14 mouse cellular contexts compared by ENCODE assay signal in the genomic region with DNA sequence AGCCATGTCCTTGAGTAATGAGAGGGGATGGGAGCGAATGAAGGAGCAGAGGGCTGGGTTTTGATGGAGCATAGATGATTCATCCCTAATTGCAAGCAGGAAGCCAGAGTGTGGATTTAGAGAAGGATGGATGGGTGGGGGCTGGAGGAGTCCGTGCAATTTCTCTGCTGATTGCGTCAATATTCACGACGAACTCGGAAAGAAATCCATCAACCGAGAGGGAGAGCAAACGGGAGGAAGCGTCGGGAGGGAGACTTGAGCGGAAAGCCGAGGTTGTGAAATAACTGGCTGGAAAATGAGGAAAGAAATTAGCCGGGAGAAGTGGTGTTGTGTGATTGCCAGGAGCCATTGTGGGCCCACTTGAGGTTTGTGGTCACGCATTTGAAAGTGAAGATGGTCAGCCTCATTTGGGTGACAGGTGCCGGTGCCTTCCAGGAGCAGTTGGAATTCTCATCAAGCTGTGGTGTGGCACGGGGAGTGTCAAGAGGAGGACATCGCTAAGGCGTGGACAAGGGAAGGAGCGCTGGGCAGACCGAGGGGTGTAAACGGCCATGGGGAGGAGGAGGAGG. TPM values are rescaled to one million over a fixed set of nuclear protein-coding genes. Genes with fewer than 3 reads are reported as not detected.
DNase-seq lines count a peak whose midpoint lies in the region; ATAC-seq and TF ChIP-seq lines count a peak whose summit lies in the region.
"Had no signal": no experiment of that assay in that cellular context is flagged by ENCODE, and none has a peak within 500 bp of the region (broad histone marks: within the 10 kb centered on the region; RNA-seq: fewer than 3 reads in every experiment).

No protein-coding gene starts in this region.

- no peak overlapping the region for H3K4me2 ChIP-seq in liver, embryonic 11.5 days
- H3K4me2 ChIP-seq: forebrain, embryonic 13.5 days; limb, embryonic 12.5 days had no signal

- no peak overlapping the region for H3K4me3 ChIP-seq in C2C12 (ENCODE audit: insufficient read depth, poor library complexity, severe bottlenecking)
- H3K4me3 ChIP-seq in liver, embryonic 11.5 days (ENCODE audit: low read depth, low read length): no peak overlapping the region
- H3K4me3 ChIP-seq: forebrain, embryonic 13.5 days; heart, adult 2 months; limb, embryonic 12.5 days had no signal

- H3K36me3 ChIP-seq in C2C12 (ENCODE audit: control insufficient read depth, insufficient read depth): no peaks in the 10 kb centered on the region
- no peaks in the 10 kb centered on the region for H3K36me3 ChIP-seq in liver, embryonic 11.5 days (ENCODE audit: control insufficient read depth, insufficient read depth, low read length)
- H3K36me3 ChIP-seq: limb, embryonic 12.5 days had no signal

- no peaks in the 10 kb centered on the region for H3K27me3 ChIP-seq in C2C12 (ENCODE audit: control insufficient read depth, insufficient read depth, insufficient read length)
- no peaks in the 10 kb centered on the region for H3K27me3 ChIP-seq in liver, embryonic 11.5 days (replicated peaks; ENCODE audit: control insufficient read depth, insufficient read depth, low read length)
- H3K27me3 ChIP-seq: forebrain, embryonic 13.5 days; limb, embryonic 12.5 days had no signal

- peak overlapping the region; percentile 54 for H3ac ChIP-seq in C2C12 (ENCODE audit: control insufficient read depth, insufficient read length, low read depth)

- peak; percentile 42 for DNase-seq in gastrocnemius, adult 18-20 months (ENCODE audit: low spot score)
- no peak for DNase-seq in gastrocnemius, adult 8-10 months (ENCODE audit: low spot score in 2 of 2)
- no peak for DNase-seq in liver, embryonic 11.5 days (ENCODE audit: low spot score)
- no peak for DNase-seq in ovary, postnatal 36 days (ENCODE audit: low spot score)
- DNase-seq in cerebellum, postnatal 25 days: no peak
- DNase-seq: cerebellum, adult 8-10 months; heart, adult 2 months; heart, postnatal 4 days; thymus, postnatal 14 days had no signal

- no peaks in the 10 kb centered on the region for H3K79me3 ChIP-seq in C2C12 (ENCODE audit: low read depth)

- H3K9ac ChIP-seq in liver, embryonic 11.5 days (ENCODE audit: low read depth, low read length): no peak overlapping the region
- H3K9ac ChIP-seq: forebrain, embryonic 13.5 days; limb, embryonic 12.5 days had no signal

- TF ChIP-seq CTCF in C2C12 (IDR thresholded peaks at IDR 0.05; ENCODE audit: control insufficient read depth, insufficient read depth, insufficient read length): no peak

- peaks cover 10% of the 10 kb centered on the region for H3K4me1 ChIP-seq in liver, embryonic 11.5 days (replicated peaks; ENCODE audit: control insufficient read depth, insufficient read depth, low read length)

- WGBS in liver, embryonic 11.5 days: 63% methylated on average over 21 of the region's 21 CpGs

- no peak overlapping the region for H3K27ac ChIP-seq in liver, embryonic 11.5 days (ENCODE audit: low read depth, low read length)
- H3K27ac ChIP-seq: forebrain, embryonic 13.5 days; heart, adult 2 months; limb, embryonic 12.5 days had no signal

- H3K9me3 ChIP-seq in liver, embryonic 11.5 days (ENCODE audit: control insufficient read depth, low read length): no peaks in the 10 kb centered on the region
- H3K9me3 ChIP-seq: forebrain, embryonic 13.5 days; limb, embryonic 12.5 days had no signal

- peak; percentile 47 for ATAC-seq in granulocyte monocyte progenitor cell, adult 5-6 weeks (replicated peaks; ENCODE audit: poor library complexity, severe bottlenecking)
- ATAC-seq in megakaryocyte progenitor cell, adult 5-6 weeks (replicated peaks; ENCODE audit: poor library complexity): peak; percentile 10; the same call in 1 of the 2 replicates
- no peak for ATAC-seq in liver, embryonic 11.5 days (replicated peaks; ENCODE audit: low FRiP score)
- ATAC-seq: forebrain, embryonic 13.5 days had no signal

- H3K79me2 ChIP-seq in C2C12 (ENCODE audit: control insufficient read depth, insufficient read depth): no peaks in the 10 kb centered on the region

TF ChIP-seq in C2C12, 6 proteins besides CTCF, POLR2A, EP300 and RAD21:
- TF ChIP-seq FOSL1 (IDR thresholded peaks at IDR 0.05; ENCODE audit: insufficient read depth, low read length, poor library complexity, severe bottlenecking): no peak
- TF ChIP-seq CEBPB (IDR thresholded peaks at IDR 0.05; ENCODE audit: low read depth): peak; percentile 96
- TF ChIP-seq MYOD1 (IDR thresholded peaks at IDR 0.05; ENCODE audit: control insufficient read depth, insufficient read length, low read depth): peak; percentile 90
- TF ChIP-seq MYOG (IDR thresholded peaks at IDR 0.05; ENCODE audit: control insufficient read depth, extremely low read depth, insufficient read length): no peak
- no peak for TF ChIP-seq USF1 (IDR thresholded peaks at IDR 0.05; ENCODE audit: low read depth)
- peak; percentile 82 for TF ChIP-seq MAX (IDR thresholded peaks at IDR 0.05)

RNA-seq across cellular contexts. Expression of a gene that starts 14.7 kb away (rescaled TPM):
- total RNA-seq in gastrocnemius, adult 18-20 months (2021): 10 to 100 TPM; 66.1 to 70.4 TPM
- total RNA-seq in gastrocnemius, adult 8-10 months (2022): 10 to 100 TPM; 53.7 to 93.1 (median 66.0) TPM
- polyA plus RNA-seq in C2C12 (2012; fragmentation: generic; extraction: Trizol): 27.1 TPM
- 78.8 and 90.6 TPM in 2 replicates for total RNA-seq in granulocyte monocyte progenitor cell, adult 5-6 weeks (2014; fragmentation: Nextera tagmentation)
- 11.8 and 22.7 TPM in 2 replicates for total RNA-seq in granulocyte monocyte progenitor cell, adult 5-6 weeks (2017)
- 49.5 TPM in 2 replicates for total RNA-seq in megakaryocyte progenitor cell, adult 5-6 weeks (2015)
- total RNA-seq in megakaryocyte progenitor cell, adult 5-6 weeks (2017): 13.8 and 23.8 TPM in 2 replicates
- polyA plus RNA-seq in liver, embryonic 11.5 days (2014; fragmentation: Nextera tagmentation; extraction: Ambion mirVana): 22.6 and 23.3 TPM in 2 replicates

RNA-seq across cellular contexts. Expression of a gene that starts 30.2 kb away (rescaled TPM):
- total RNA-seq in gastrocnemius, adult 18-20 months (2021): 10 to 100 TPM; 59.3 to 62.6 TPM
- 10 to 100 TPM; 55.0 to 77.6 (median 67.7) TPM for total RNA-seq in gastrocnemius, adult 8-10 months (2022)
- polyA plus RNA-seq in C2C12 (2012; fragmentation: generic; extraction: Trizol): 1,471 TPM
- total RNA-seq in granulocyte monocyte progenitor cell, adult 5-6 weeks (2014; fragmentation: Nextera tagmentation): 409 and 424 TPM in 2 replicates
- 380 and 423 TPM in 2 replicates for total RNA-seq in granulocyte monocyte progenitor cell, adult 5-6 weeks (2017)
- 336 and 338 TPM in 2 replicates for total RNA-seq in megakaryocyte progenitor cell, adult 5-6 weeks (2015)
- 357 and 368 TPM in 2 replicates for total RNA-seq in megakaryocyte progenitor cell, adult 5-6 weeks (2017)
- 2,392 and 2,590 TPM in 2 replicates for polyA plus RNA-seq in liver, embryonic 11.5 days (2014; fragmentation: Nextera tagmentation; extraction: Ambion mirVana)

Comparison
In these comparisons a context has a peak if more than half of its experiments do, and no peak if none do; other contexts are left out.
1. RNA of a gene that starts 30.2 kb away (total RNA-seq): 380 to 424 TPM in granulocyte monocyte progenitor cell, adult 5-6 weeks and 336 to 368 TPM in megakaryocyte progenitor cell, adult 5-6 weeks; 55.0 to 77.6 TPM in gastrocnemius, adult 8-10 months and 59.3 to 62.6 TPM in gastrocnemius, adult 18-20 months; every median in the first group is over 4 times any median in the second.